Mouse (Mus musculus): ENCODE measurements around the gene Cck.

GRCm38 (mm10) chr9:121514462-121514861 lies 19.0 kb upstream of the Cck start:
- TF ChIP-seq POLR2A (IDR thresholded peaks at IDR 0.05; ENCODE audit: control insufficient read depth, extremely low read depth, insufficient read depth, low read length, poor library complexity): no peak
- TF ChIP-seq CTCF (IDR thresholded peaks at IDR 0.05; ENCODE audit: borderline replicate concordance, control insufficient read depth, extremely low read depth, insufficient read depth, low read length, poor library complexity): no peak

Data from thymus, adult 2 months (tissue).